Mouse (Mus musculus): ENCODE data around the gene Art4.

DNA sequence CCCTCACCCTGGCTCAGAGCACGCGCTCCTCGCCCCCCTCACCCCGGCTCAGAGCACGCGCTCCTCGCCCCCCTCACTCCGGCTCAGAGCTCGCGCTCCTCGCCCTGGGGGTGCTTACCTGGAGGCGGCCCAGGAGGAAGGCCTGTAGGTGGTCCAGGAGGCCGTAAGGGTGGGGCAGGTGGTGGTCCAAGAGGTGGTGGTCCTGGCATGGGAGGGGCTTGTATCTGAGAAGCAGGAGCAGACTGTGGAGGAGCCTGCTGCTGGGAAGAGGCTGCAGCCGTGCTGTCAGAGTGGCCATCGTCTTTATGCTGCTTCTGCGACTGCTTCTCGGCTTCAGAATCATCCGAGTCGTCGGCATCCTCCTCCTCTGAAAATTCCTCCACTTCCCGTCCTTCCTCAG is 40.7 kb downstream of the Art4 start:
- TF ChIP-seq CTCF (conservative IDR thresholded peaks at IDR 0.05; ENCODE audit: low read length), result no peak
- TF ChIP-seq NANOG (IDR thresholded peaks at IDR 0.05; ENCODE audit: borderline replicate concordance, low read length), result no peak

All from E14TG2a.4 (cell line).